Mouse (Mus musculus) myocyte (in vitro differentiated cells): Measurements from ENCODE around the gene Pdlim5. TPM values are rescaled to one million over a fixed set of nuclear protein-coding genes. Genes with fewer than 3 reads are reported as not detected.

Source experiments
- H3K27me3 ChIP-seq: one replicate; pipeline ENCODE4 v1.6.1; 2011; ENCODE audit not compliant: control insufficient read depth, insufficient read depth, insufficient read length
- H3K36me3 ChIP-seq: one replicate; pipeline ENCODE4 v1.6.1; 2011; ENCODE audit not compliant: control insufficient read depth, insufficient read depth
- H3K4me2 ChIP-seq: one replicate; pipeline ENCODE4 v1.6.1; 2011; ENCODE audit warnings: low read depth, control low read depth
- H3K4me3 ChIP-seq: one replicate; pipeline ENCODE4 v1.5.1; 2011; ENCODE audit warnings: mild to moderate bottlenecking, control low read depth, moderate library complexity
- H3K79me2 ChIP-seq: one replicate; pipeline ENCODE4 v1.6.1; 2011; ENCODE audit not compliant: control insufficient read depth, insufficient read depth
- H3ac ChIP-seq: one replicate; pipeline ENCODE4 v1.6.1; 2011; ENCODE audit not compliant: control insufficient read depth, insufficient read length
- CEBPB ChIP-seq: IDR thresholded peaks from 2 replicates; pipeline ENCODE4 v1.6.1; 2011; ENCODE audit warnings: mild to moderate bottlenecking, moderate library complexity; ENCODE audit not compliant: poor library complexity, insufficient read depth, severe bottlenecking
- E2F4 ChIP-seq: IDR thresholded peaks from one replicate; pipeline ENCODE4 v1.6.1; 2011; ENCODE audit warnings: mild to moderate bottlenecking, control low read depth, moderate library complexity; ENCODE audit not compliant: insufficient read depth
- MAX ChIP-seq: IDR thresholded peaks from one replicate; pipeline ENCODE4 v1.6.1; 2011; ENCODE audit warnings: low read depth, mild to moderate bottlenecking, control low read depth
- MYOD1 ChIP-seq, 3 experiments: IDR thresholded peaks; one replicate each; pipeline ENCODE4 v1.6.1; 2011; ENCODE audit warnings: control low read depth in 2 of 3, low read depth in 2 of 3, mild to moderate bottlenecking in 2 of 3, moderate library complexity in 1 of 3; ENCODE audit not compliant: insufficient read length in 2 of 3, control insufficient read depth in 1 of 3
- MYOG ChIP-seq, 3 experiments: IDR thresholded peaks; one replicate each; pipeline ENCODE4 v1.6.1; 2011; ENCODE audit warnings: control low read depth in 2 of 3, low read depth in 2 of 3, mild to moderate bottlenecking in 2 of 3; ENCODE audit not compliant: insufficient read length in 2 of 3, control insufficient read depth in 1 of 3, insufficient read depth in 1 of 3
- POLR2A ChIP-seq: IDR thresholded peaks from one replicate; pipeline ENCODE4 v1.6.1; 2011; ENCODE audit warnings: low read depth, mild to moderate bottlenecking, control low read depth, moderate library complexity; ENCODE audit not compliant: insufficient read length
- POLR2AphosphoS2 ChIP-seq: IDR thresholded peaks from one replicate; pipeline ENCODE4 v1.6.1; 2011; ENCODE audit warnings: low read depth, control low read depth; ENCODE audit not compliant: insufficient read length
- REST ChIP-seq: IDR thresholded peaks from one replicate; pipeline ENCODE4 v1.6.1; 2011; ENCODE audit warnings: mild to moderate bottlenecking, control low read depth, moderate library complexity; ENCODE audit not compliant: insufficient read depth, insufficient read length
- SRF ChIP-seq: IDR thresholded peaks from one replicate; pipeline ENCODE4 v1.6.1; 2011; ENCODE audit warnings: low read depth; ENCODE audit not compliant: control insufficient read depth, insufficient read length
- TCF12 ChIP-seq: IDR thresholded peaks from one replicate; pipeline ENCODE4 v1.6.1; 2011; ENCODE audit warnings: mild to moderate bottlenecking, control low read depth; ENCODE audit not compliant: poor library complexity, insufficient read depth, severe bottlenecking
- TCF3 ChIP-seq: IDR thresholded peaks from one replicate; pipeline ENCODE4 v1.6.1; 2011; ENCODE audit warnings: low read depth, control low read depth; ENCODE audit not compliant: insufficient read length
- USF1 ChIP-seq: IDR thresholded peaks from one replicate; pipeline ENCODE4 v1.6.1; 2011; ENCODE audit warnings: low read depth, mild to moderate bottlenecking, control low read depth, moderate library complexity
- polyA plus RNA-seq: library from polyadenylated mRNA; unstranded; fragments of >200 nt; fragmentation: generic; extraction: Trizol; gene quantifications from one replicate; pipeline ENCODE4 v1.2.1, GENCODE M21; 2012; ENCODE audit warnings: missing spikeins

Pdlim5 gene
- polyA plus RNA-seq, 1 experiment: 63.4 TPM

DNA sequence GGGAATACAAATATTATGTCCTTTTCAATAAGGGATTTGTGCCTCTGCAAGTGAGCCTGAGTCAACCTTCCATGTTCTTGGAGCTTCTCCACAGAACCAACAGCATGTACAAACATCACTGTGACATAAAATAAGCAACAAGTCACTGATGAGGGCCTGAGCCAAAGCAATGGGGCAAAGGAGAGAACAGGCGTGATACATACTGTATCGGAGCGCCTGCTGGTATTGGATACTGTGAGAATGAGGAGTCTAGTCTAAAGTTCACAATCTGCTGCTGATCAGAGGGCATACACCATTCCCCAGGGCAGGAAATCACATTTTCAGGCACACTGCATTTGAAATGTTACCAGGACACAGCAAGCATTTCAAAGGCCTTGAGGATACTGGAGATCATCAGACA, 119.0 kb downstream of the Pdlim5 start:
- Histone ChIP-seq H3ac (no peak overlapping the region), H3K4me2 (no peak overlapping the region), H3K4me3 (no peak overlapping the region), H3K27me3 (no peaks in the 10 kb centered on the region), H3K36me3 (peaks cover 24% of the 10 kb centered on the region), H3K79me2 (no peaks in the 10 kb centered on the region)
- no peak for TF ChIP-seq TCF3
- no peak for TF ChIP-seq TCF12
- no peak for TF ChIP-seq MYOD1 (IDR thresholded peaks at IDR 0.05; ENCODE audit: control insufficient read depth in 1 of 3, insufficient read length in 2 of 3, low read depth in 2 of 3)
- no peak for TF ChIP-seq USF1
- no peak for TF ChIP-seq MYOG (IDR thresholded peaks at IDR 0.05; ENCODE audit: control insufficient read depth in 1 of 3, insufficient read depth in 1 of 3, insufficient read length in 2 of 3, low read depth in 2 of 3)
- no peak for TF ChIP-seq MAX
- no peak for TF ChIP-seq CEBPB
- no peak for TF ChIP-seq E2F4
- TF ChIP-seq SRF: no peak
- no peak for TF ChIP-seq POLR2AphosphoS2
- no peak for TF ChIP-seq POLR2A
- TF ChIP-seq REST: no peak

- H3K79me2 ChIP-seq: no peaks in the 10 kb centered on the region
- H3K4me2 ChIP-seq: no peak overlapping the region
- no peak overlapping the region for H3K4me3 ChIP-seq
- TF ChIP-seq TCF12 (no peak), TCF3 (no peak), SRF (no peak), MAX (no peak), CEBPB (no peak), POLR2A (no peak), POLR2AphosphoS2 (no peak), USF1 (no peak), REST (no peak), MYOD1 (IDR thresholded peaks at IDR 0.05; ENCODE audit: control insufficient read depth in 1 of 3, insufficient read length in 2 of 3, low read depth in 2 of 3) (no peak), E2F4 (no peak), MYOG (IDR thresholded peaks at IDR 0.05; ENCODE audit: control insufficient read depth in 1 of 3, insufficient read depth in 1 of 3, insufficient read length in 2 of 3, low read depth in 2 of 3) (no peak)
- H3K27me3 ChIP-seq: no peaks in the 10 kb centered on the region
- H3ac ChIP-seq: no peak overlapping the region
- peaks cover 28% of the 10 kb centered on the region for H3K36me3 ChIP-seq
These were observed 120.5 kb downstream of the Pdlim5 start for GRCm38 (mm10) chr3:142274993-142275392.

GRCm38 (mm10) chr3:142274451-142274850, 121.0 kb downstream of the Pdlim5 start:
- no peaks in the 10 kb centered on the region for H3K27me3 ChIP-seq
- peaks cover 28% of the 10 kb centered on the region for H3K36me3 ChIP-seq
- no peak for TF ChIP-seq CEBPB
- no peak for TF ChIP-seq USF1
- no peak for TF ChIP-seq TCF12
- no peak for TF ChIP-seq POLR2AphosphoS2
- no peak for TF ChIP-seq MAX
- TF ChIP-seq POLR2A: no peak
- TF ChIP-seq TCF3: no peak
- no peak for TF ChIP-seq E2F4
- TF ChIP-seq REST: no peak
- no peaks in the 10 kb centered on the region for H3K79me2 ChIP-seq
- no peak overlapping the region for H3K4me2 ChIP-seq
- no peak overlapping the region for H3ac ChIP-seq
- H3K4me3 ChIP-seq: no peak overlapping the region

DNA sequence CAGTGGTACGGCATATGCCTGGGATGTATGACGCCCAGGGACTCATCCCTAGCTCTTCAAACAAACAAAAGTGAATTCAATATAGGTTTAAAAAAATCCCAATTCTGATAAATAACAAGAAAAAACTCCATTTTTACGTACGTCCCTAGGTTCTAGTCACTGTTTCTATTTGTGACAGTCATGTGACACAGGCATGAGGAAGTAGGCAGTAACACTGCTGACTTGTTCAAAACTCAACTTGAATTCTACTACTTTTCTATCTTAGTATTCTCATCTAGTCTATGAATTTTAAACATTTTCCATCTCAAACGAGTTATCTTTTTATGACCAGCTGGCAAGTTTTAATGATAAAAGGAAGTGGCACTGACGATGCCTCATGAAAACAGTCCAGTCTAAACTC, 122.2 kb downstream of the Pdlim5 start:
- Histone ChIP-seq H3K79me2 (no peaks in the 10 kb centered on the region), H3K4me2 (no peak overlapping the region), H3K36me3 (peaks cover 31% of the 10 kb centered on the region), H3K27me3 (no peaks in the 10 kb centered on the region), H3ac (no peak overlapping the region), H3K4me3 (no peak overlapping the region)
- no peak for TF ChIP-seq SRF
- no peak for TF ChIP-seq MAX
- TF ChIP-seq POLR2AphosphoS2: no peak
- TF ChIP-seq POLR2A: no peak

DNA sequence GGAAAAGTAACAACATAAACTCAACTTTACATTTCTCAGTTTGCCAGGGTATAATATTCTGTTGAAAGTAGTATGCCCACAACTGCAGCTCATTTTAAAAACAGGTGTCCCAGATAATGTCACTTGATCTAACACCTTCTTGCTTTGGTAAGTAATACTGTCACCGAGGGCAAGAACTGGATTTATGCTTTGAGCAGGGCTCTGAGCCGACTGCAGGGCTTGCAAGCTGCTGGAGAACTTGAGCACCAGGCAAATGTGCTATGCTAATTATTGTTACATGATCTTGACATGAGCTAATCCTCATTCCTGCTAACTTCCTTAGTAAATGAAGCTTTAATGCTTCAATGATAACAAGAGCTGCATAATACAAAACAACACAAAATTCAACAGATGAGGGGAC, 139.1 kb downstream of the Pdlim5 start:
- Histone ChIP-seq H3K4me3 (no peak overlapping the region), H3K4me2 (no peak overlapping the region), H3K79me2 (no peaks in the 10 kb centered on the region), H3K36me3 (peaks cover 7% of the 10 kb centered on the region), H3K27me3 (no peaks in the 10 kb centered on the region), H3ac (no peak overlapping the region)
- no peak for TF ChIP-seq USF1
- TF ChIP-seq MAX: no peak

GRCm38 (mm10) chr3:142252086-142252485, 143.4 kb downstream of the Pdlim5 start:
- H3K79me2 ChIP-seq: no peaks in the 10 kb centered on the region
- TF ChIP-seq TCF3: no peak
- TF ChIP-seq MYOD1 (IDR thresholded peaks at IDR 0.05; ENCODE audit: control insufficient read depth in 1 of 3, insufficient read length in 2 of 3, low read depth in 2 of 3): no peak
- no peak for TF ChIP-seq E2F4
- no peak for TF ChIP-seq SRF
- TF ChIP-seq POLR2A: no peak
- no peak for TF ChIP-seq POLR2AphosphoS2
- TF ChIP-seq REST: no peak
- TF ChIP-seq MAX: no peak
- TF ChIP-seq MYOG (IDR thresholded peaks at IDR 0.05; ENCODE audit: control insufficient read depth in 1 of 3, insufficient read depth in 1 of 3, insufficient read length in 2 of 3, low read depth in 2 of 3): no peak
- no peak for TF ChIP-seq TCF12
- TF ChIP-seq USF1: no peak
- TF ChIP-seq CEBPB: no peak
- H3K27me3 ChIP-seq: no peaks in the 10 kb centered on the region
- no peak overlapping the region for H3ac ChIP-seq
- peaks cover 4% of the 10 kb centered on the region for H3K36me3 ChIP-seq
- no peak overlapping the region for H3K4me2 ChIP-seq
- no peak overlapping the region for H3K4me3 ChIP-seq
